Mouse (Mus musculus): ENCODE measurements at regions not wholly inside any gene's neighbourhood (a gene's known extent, or its start where the extent isn't known, plus 50 kb on each side); places are given as distances from the start of the nearest gene placed in this dataset.
A peak's percentile ranks its signal among the peaks of the same experiment; 100 is the strongest.

GRCm38 (mm10) chr15:28896248-28896808 is 692.8 kb downstream of the Dnah5 start:
- 84% methylated on average over 3 of the region's 3 CpGs for WGBS
- Histone ChIP-seq H3K4me3 (ENCODE audit: low read depth, low read length) (no peak overlapping the region), H3K4me2 (ENCODE audit: low read depth) (no peak overlapping the region), H3K27ac (ENCODE audit: low read depth, low read length) (no peak overlapping the region), H3K9ac (no peak overlapping the region), H3K9me3 (ENCODE audit: low read length) (no peaks in the 10 kb centered on the region), H3K4me1 (ENCODE audit: insufficient read depth) (no peaks in the 10 kb centered on the region), H3K27me3 (ENCODE audit: insufficient read depth, low read length) (no peaks in the 10 kb centered on the region), H3K36me3 (ENCODE audit: insufficient read depth) (no peaks in the 10 kb centered on the region)
- DNase-seq (no peak), ATAC-seq (no peak)
- no peak for TF ChIP-seq CTCF (IDR thresholded peaks at IDR 0.05; ENCODE audit: low read depth)

- no peak overlapping the region for H3K27ac ChIP-seq (ENCODE audit: low read depth, low read length)
- no peak overlapping the region for H3K9ac ChIP-seq
- H3K27me3 ChIP-seq (ENCODE audit: insufficient read depth, low read length): no peaks in the 10 kb centered on the region
- no peak overlapping the region for H3K4me2 ChIP-seq (ENCODE audit: low read depth)
- 33% methylated on average over 4 of the region's 4 CpGs for WGBS
- TF ChIP-seq CTCF (IDR thresholded peaks at IDR 0.05; ENCODE audit: low read depth): no peak
- H3K4me1 ChIP-seq (ENCODE audit: insufficient read depth): no peaks in the 10 kb centered on the region
- ATAC-seq: no peak
- DNase-seq: peak; percentile 31
- no peaks in the 10 kb centered on the region for H3K9me3 ChIP-seq (ENCODE audit: low read length)
- no peaks in the 10 kb centered on the region for H3K36me3 ChIP-seq (ENCODE audit: insufficient read depth)
- H3K4me3 ChIP-seq (ENCODE audit: low read depth, low read length): no peak overlapping the region
Observed at GRCm38 (mm10) chr15:28922437-28922836, 718.9 kb downstream of the Dnah5 start.

- no peak overlapping the region for H3K4me2 ChIP-seq (ENCODE audit: low read depth)
- H3K36me3 ChIP-seq (ENCODE audit: insufficient read depth): no peaks in the 10 kb centered on the region
- no peak for TF ChIP-seq CTCF (IDR thresholded peaks at IDR 0.05; ENCODE audit: low read depth)
- 64% methylated on average over 1 of the region's 1 CpGs for WGBS
- no peak for DNase-seq
- no peaks in the 10 kb centered on the region for H3K9me3 ChIP-seq (ENCODE audit: low read length)
- H3K4me1 ChIP-seq (ENCODE audit: insufficient read depth): no peaks in the 10 kb centered on the region
- no peak overlapping the region for H3K4me3 ChIP-seq (ENCODE audit: low read depth, low read length)
- H3K27ac ChIP-seq (ENCODE audit: low read depth, low read length): no peak overlapping the region
- no peak overlapping the region for H3K9ac ChIP-seq
- no peak for ATAC-seq
- no peaks in the 10 kb centered on the region for H3K27me3 ChIP-seq (ENCODE audit: insufficient read depth, low read length)
Observed at GRCm38 (mm10) chr15:28948245-28948644, 744.7 kb downstream of the Dnah5 start.

Measured in forebrain, postnatal 0 days (tissue).